Mouse (Mus musculus): ENCODE measurements around the gene Gm36210.

- no peak for TF ChIP-seq POLR2A (IDR thresholded peaks at IDR 0.05; ENCODE audit: insufficient read length, low read depth)
- TF ChIP-seq CEBPB (IDR thresholded peaks at IDR 0.05; ENCODE audit: insufficient read depth, poor library complexity, severe bottlenecking): no peak
- TF ChIP-seq POLR2AphosphoS2 (IDR thresholded peaks at IDR 0.05; ENCODE audit: insufficient read length, low read depth): no peak
Observed at GRCm38 (mm10) chr7:4924891-4925301, 18.6 kb upstream of the Gm36210 start.

Data from myocyte (in vitro differentiated cells).